Mouse (Mus musculus) mouse trophoblast stem cell (cell line): Measurements from ENCODE around the gene Ppp1r12c.
"Not testable (repeated sequence)": the region's sequence is repeated elsewhere in the genome, so short reads cannot be mapped to it uniquely, and the experiment has no call there.

Source experiments
- in situ Hi-C, 2 experiments: fragments of 300-500 bp; cut with MseI, MboI; formaldehyde crosslinking; loops; 2 replicates in 1 of 2; 3 replicates in 1 of 2; pipeline ENCODE4 v1.15.1; 2025

The Ppp1r12c gene

DNA sequence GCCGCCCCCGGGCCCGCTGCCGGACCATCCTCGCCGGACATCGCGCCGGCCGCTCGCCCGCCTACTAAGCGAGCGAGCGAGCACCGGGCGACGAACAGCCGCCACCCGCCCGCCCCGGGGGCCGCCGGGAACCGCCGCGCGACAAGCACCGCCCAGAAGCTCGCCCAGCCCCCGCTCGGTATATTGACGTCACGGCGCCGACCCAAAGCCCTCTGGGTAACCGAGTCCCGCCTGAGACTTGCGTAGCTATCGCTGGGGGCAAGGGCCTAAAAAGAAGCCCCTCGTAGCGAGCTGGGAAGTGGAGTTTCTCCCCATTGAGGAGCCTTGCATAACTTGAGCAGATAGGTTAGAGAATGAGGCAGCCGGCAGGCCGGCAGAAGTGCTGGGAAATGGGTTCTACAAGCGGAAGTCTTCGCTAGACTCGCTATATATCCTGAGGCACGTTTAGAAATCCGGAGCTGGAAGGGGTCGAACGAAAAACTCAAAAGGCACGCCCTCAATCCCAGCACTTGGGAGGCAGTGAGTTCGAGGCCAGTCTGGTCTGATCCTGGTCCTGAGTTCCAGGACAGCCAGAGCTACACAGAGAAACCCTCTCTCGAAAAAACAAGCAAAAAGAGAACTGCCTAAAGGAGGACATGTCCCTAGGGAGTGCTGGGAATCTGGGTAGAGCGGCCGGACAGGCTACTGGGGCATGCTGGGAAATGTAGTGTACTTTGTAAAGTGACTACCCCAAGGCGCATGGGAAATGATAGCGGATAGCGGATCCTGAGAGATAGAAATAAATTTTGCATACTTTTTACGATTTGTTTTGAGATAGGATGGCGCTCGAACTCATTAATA, at the start of gene Ppp1r12c:
Gene Ppp1r12c (minus strand): TSS at position 123 of the 840 bp plus-strand sequence.
- in situ Hi-C loops, result no loop called here

DNA sequence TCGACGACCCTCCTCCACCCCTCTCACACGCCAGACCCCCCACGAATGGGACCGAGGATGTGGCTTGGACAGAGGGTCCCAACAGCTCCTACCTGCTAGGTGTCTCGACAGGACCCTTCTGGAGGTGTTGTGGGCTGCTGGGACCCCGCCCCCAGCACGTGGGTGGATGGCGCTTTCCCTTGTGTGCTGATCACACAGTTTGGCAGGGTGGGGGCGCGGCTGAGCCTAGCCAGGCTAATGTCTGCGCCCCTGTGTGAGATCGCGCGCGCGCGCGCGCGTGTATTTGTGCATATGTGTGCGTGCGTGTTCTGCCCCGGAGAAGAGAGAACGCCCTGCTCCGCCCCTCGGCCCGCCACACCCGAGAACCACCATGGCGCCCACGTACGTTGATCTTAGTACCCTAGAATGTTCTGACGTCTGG, 45.8 kb upstream of the Ppp1r12c start, which contains the start of gene Syt5:
Gene Syt5 (minus strand): TSS at position 321 of the 421 bp plus-strand sequence.
- in situ Hi-C loops, result no loop called here

DNA sequence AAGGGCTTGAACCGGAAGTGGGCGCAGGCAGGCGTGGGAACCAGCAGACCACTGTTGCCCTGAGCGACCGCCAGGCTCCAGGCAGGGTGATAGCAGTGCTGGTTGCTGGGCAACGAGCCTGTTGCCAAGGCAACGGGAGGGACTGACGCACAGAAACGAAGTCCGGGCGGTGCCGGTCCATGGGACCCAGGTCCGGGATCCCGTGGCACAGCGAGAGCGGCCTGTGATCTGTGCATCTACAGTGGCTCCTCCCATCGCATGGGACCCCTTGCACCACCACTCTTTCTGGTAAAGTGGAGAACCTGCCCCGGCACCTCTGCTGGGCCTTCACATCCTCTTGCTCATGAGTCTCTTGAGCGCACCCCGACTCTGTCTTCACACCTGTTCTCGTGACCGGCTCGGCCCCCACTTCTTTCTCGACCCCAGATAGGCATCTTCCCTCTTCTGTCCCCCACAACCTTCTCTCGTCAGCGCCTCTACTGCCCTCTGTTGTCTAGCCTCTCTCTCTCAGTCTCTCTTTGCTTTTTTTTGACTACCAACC, 45.2 kb upstream of the Ppp1r12c start:
- in situ Hi-C loops, result no loop called here

- in situ Hi-C loops, result no loop called here
These were observed 44.6 kb upstream of the Ppp1r12c start for GRCm38 (mm10) chr7:4546050-4546449.

GRCm38 (mm10) chr7:4542013-4542412, 40.5 kb upstream of the Ppp1r12c start:
- in situ Hi-C loops, result no loop called here

GRCm38 (mm10) chr7:4541344-4541743, 39.9 kb upstream of the Ppp1r12c start:
- in situ Hi-C loops, result no loop called here

DNA sequence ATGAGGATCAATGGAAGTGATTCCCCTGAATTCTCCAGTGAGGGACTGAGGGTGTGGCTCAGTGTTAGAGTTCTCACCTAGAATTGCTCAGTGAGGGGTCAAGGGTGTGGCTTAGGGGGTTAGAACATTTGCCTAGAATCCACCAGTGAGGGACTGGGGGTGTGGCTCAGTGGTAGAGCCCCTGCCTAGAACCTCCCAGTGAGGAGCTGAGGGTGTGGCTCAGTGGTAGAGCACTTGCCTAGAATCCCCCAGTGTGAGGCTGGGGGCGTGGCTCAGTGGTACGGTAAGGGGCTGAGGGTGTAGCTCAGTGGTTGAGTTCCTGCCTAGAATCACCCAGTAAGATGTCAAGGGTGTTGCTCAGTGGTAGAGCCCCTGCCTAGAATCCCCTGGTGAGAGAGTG, 37.5 kb upstream of the Ppp1r12c start:
- in situ Hi-C loops, result no loop called here

DNA sequence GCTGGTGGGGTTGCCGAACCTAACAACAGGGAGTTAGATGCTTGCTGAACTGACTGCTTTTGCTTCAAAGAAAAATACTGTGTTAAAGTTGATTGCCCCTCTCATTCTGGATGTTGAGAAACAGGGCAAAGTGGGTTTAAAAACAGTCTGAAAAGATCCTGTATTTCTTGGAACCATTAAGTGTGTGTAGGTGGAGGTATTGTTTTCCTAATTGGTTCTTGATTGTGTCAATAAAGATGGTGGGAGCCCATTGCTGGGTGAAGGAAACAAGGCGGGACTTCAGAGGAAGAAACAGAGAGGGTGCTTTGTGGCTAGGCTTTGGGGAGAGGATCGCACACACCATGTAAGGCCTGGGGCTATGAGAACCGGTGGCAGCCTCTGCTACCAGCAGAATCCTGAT, 35.7 kb upstream of the Ppp1r12c start:
- in situ Hi-C loops, result no loop called here

DNA sequence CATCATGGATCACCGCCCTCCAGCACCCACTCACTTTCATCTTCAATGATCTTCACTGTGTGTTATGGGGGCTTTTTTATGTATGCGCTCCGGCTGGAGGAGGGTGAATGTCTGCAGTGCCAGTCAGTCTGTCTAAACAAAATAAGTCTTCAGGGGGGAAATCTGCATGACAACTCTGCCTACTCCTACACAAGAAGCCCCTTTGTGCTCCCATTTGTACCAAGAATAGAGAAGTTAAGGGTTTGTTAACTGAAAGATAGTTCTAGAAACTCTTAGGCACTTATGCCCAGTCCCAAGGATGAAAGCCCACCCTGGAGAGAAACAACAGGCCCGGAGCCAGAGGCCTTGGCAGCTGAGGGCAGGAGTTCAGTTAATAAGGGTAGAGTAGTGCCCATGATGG, 34.9 kb upstream of the Ppp1r12c start:
- in situ Hi-C loops, result no loop called here

DNA sequence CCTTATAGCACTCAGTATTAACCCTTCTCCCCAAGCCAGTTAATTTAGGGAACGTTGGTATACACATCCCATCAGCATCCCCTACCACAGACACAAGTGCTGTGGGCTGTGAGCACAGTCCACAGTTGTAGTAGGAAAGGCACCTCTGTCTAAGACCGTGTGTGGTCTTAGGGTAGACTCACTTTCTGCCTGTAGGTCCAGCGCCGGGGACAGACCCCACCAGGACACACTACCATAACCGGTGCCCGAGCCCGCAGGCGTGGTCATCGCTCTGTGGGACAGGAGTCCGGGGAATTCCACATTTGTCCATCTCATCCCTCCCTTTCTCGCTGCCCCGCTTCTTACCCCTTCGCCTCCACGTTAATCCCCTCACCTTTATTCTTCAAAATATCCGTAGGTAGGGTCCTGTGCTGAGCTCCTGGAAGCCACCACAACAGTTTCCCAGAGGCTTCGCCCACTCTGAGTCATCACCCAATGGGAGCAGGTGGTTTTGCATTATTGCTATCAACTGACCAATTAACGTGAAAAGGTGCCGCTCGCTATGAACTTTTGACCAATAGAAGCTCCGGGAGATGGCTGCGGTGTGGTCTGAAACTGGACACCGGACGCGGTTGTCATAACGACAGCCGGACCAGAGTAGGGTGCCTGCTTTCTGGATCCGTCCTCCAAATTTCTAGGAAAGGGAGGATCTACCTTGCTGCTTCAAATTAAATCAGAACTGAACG, 30.7 kb upstream of the Ppp1r12c start, which contains the start of gene Dnaaf3:
Gene Dnaaf3 (minus strand): TSS at position 449 of the 725 bp plus-strand sequence.
- in situ Hi-C loops, result no loop called here

DNA sequence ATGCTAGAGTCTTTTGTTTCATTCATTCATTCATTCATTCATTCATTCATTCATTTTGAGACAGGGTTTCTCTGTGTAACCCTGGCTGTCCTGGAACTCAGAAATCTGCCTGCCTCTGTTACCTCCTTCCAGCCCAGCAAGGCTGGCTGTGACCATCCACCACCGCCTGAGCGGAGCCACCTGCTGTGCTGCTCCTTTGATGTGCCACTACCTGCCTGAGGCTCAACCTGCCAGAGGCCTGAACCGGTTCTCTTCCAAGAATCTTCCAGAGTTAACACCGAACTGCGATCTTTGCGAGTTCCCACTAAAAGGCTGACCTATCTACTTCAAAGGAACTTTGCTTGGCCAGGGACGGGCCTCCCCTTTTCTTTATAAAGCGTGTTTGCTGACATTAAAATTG, 28.7 kb upstream of the Ppp1r12c start:
- in situ Hi-C loops, result not testable (repeated sequence)

- in situ Hi-C loops, result loop anchor here in 1 of 2 experiments (5.0 kb wide), 1 partner anchor 50 kb away; no protein-coding TSS in a partner anchor
These were observed 25.8 kb upstream of the Ppp1r12c start for GRCm38 (mm10) chr7:4527302-4527689.

DNA sequence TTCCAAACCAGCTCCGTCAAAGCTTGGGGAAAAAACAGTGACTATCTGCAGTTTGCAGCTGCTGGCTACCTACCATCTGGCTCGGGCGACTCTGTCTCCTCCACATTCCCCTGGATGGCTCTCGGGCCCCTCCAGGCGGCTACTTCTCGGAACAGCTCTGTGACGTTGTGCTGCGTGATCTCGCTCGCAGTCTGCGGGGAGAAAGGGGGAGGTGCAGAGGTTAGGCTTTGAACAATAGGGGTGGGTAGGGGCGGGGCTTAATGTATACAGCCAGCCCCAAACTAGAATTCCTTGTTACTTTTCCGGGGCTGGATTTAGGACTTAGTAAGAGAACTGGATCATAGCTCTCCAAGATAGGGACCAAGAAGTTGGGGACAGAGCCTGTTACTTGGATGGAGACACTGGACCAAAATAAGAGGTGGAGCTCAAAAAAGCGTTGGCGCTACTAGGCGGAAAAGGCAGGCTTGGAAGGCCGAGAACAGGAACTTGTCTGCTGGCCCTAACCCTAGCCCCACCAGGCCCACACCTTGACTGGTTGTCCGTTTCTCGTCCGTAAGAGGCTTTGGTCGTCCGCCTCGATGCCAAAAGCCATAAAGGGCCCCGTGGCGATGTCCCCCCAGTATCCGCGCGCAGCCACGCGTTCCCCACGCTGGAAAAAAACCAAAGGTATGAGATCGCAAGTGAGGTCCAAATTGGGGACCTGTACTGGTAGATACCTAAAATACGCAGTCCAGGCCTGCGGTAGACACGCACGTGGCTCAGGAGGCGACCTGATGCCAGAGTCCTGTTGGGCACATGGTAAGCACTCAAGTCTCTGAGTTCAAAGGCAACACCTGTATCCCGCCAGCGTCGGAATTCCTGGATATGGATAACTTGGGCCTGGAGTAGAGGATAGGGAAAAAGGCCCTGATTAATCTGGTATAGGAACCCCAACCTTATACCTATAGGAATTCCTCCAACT, 25.1 kb upstream of the Ppp1r12c start:
- in situ Hi-C loops, result loop anchor here in 1 of 2 experiments (5.0 kb wide), 1 partner anchor 49 kb away; no protein-coding TSS in a partner anchor

DNA sequence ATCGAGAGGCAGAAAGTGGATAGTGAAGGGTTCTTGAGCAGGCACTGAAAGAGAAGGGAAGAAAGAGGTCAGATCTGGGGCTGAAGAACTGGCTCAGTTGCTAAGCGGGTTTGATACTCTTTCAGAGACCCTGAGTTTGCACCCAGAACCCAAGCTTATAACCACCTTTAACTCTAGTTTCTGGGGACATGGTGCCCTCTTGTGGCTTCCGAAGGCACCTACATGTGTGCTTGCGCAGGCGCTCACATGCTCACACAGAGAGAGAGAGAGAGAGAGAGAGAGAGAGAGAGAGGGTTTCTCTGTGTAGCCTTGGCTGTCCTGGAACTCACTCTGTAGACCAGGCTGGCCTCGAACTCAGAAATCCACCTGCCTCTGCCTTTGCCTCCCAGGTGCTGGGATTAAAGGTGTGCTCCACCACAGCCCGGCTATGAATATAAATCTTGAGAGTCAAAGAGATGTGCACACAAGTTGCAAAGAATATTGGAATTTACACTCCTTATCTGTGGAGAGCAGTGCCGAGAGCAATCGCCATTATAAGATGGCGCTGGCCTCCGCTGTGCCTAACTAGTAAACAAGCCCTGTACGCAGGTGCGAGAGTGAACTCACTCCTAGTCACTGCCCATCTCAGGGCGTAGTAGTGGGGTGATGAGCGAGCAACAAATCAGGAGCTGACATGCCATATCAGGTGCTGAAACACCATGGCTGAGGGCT, 22.9 kb upstream of the Ppp1r12c start, which contains the start of gene Tnni3:
Gene Tnni3 (minus strand): TSS at position 18 of the 711 bp plus-strand sequence.
- in situ Hi-C loops, result not testable (repeated sequence)

DNA sequence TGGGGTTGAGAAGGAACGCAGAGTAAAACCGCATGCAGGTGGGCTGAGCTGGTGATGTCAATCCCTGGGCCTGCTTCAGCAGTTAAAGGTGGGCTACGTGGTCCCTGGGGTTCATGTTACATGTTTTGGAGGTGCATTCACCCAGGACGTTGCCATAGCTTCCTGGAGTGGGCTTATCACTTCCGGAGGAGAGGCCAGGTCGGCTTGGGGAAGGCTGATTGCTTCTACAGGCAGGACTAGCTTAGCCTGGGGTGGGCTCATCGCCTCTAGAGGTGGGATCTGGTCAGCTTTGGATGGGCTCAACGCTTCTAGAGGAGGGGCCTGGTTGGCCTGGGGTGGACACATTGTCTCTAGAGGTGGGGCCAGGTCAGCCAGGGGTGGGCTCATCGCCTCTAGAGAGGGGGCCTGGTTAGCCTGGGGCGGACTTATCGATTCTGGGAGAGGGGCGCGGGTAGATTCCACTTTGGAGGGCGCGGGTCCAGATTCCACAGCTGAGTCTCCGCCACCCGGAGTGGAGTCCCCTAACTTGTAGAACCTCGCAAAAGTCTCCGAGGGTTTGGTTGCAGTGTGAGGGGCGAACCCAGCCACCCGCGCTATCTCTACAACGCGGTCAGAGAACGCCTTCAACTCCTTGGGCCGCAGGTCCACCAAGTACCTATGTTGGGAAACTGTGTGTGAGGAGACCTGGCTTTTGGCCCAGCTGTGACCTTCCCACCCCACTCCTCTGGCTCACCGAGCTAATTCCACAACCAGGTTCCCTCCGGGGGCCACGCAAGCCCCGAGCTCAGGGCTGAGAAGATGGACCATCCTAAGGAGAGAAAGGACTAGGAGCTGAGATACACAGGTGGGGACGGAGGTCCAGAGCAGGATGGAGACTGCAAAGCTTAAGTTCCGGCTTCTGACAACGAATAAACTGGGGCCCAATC, 22.0 kb upstream of the Ppp1r12c start:
- in situ Hi-C loops, result no loop called here

GRCm38 (mm10) chr7:4522292-4522691, 20.8 kb upstream of the Ppp1r12c start:
- in situ Hi-C loops, result no loop called here

GRCm38 (mm10) chr7:4521231-4522003, 19.9 kb upstream of the Ppp1r12c start:
- in situ Hi-C loops, result no loop called here

GRCm38 (mm10) chr7:4518487-4518886, 17.0 kb upstream of the Ppp1r12c start:
- in situ Hi-C loops, result no loop called here
